Mouse (Mus musculus) midbrain, embryonic 15.5 days (tissue): ENCODE measurements around the gene Gm28230. TPM values are rescaled to one million over a fixed set of nuclear protein-coding genes. Genes with fewer than 3 reads are reported as not detected.

Source experiments
- ATAC-seq: fragments of 200-750 bp; cut with Nextera tagmentation; replicated peaks from 2 replicates; pipeline ENCODE4 v1.8.0; 2017; ENCODE audit warnings: moderate TSS enrichment
- H3K27ac ChIP-seq: fragments of 300-500 bp; sonication (generic); 2 replicates; pipeline ENCODE4 v1.5.1; 2015; ENCODE audit warnings: mild to moderate bottlenecking, inconsistent platforms
- H3K27me3 ChIP-seq: fragments of 300-500 bp; sonication (generic); replicated peaks from 2 replicates; pipeline ENCODE4 v1.6.1; 2015; ENCODE audit warnings: inconsistent platforms
- H3K36me3 ChIP-seq: fragments of 300-500 bp; sonication (generic); replicated peaks from 2 replicates; pipeline ENCODE4 v1.6.1; 2015; ENCODE audit warnings: inconsistent platforms
- H3K4me1 ChIP-seq: fragments of 300-500 bp; sonication (generic); 2 replicates; pipeline ENCODE4 v1.6.1; 2015; ENCODE audit warnings: inconsistent platforms
- H3K4me2 ChIP-seq: fragments of 300-500 bp; sonication (generic); 2 replicates; pipeline ENCODE4 v1.6.1; 2015; ENCODE audit warnings: inconsistent platforms, mild to moderate bottlenecking, moderate library complexity
- H3K4me3 ChIP-seq: fragments of 300-500 bp; sonication (generic); 2 replicates; pipeline ENCODE4 v1.5.1; 2015; ENCODE audit warnings: mild to moderate bottlenecking, inconsistent platforms
- H3K9ac ChIP-seq: fragments of 300-500 bp; sonication (generic); 2 replicates; pipeline ENCODE4 v1.6.1; 2015; ENCODE audit warnings: mild to moderate bottlenecking, inconsistent platforms
- H3K9me3 ChIP-seq: fragments of 300-500 bp; sonication (generic); 2 replicates; pipeline ENCODE4 v1.6.1; 2016; ENCODE audit warnings: inconsistent platforms
- WGBS: fragments of 180-500 bp; shearing (Covaris S2); methylation state at CpG from one replicate; pipeline ENCODE4 v1.1.7; 2015; ENCODE audit warnings: mixed read lengths; 5-methylcytosine and 5-hydroxymethylcytosine counted together
- polyA plus RNA-seq: library from polyadenylated mRNA; unstranded; fragments of >200 nt; fragmentation: Nextera tagmentation; extraction: Ambion mirVana; gene quantifications from 2 replicates; pipeline ENCODE4 v1.2.1, GENCODE M21; 2015

Gm28230 gene
- polyA plus RNA-seq, 1 experiment from 2014 or later = not detected

DNA sequence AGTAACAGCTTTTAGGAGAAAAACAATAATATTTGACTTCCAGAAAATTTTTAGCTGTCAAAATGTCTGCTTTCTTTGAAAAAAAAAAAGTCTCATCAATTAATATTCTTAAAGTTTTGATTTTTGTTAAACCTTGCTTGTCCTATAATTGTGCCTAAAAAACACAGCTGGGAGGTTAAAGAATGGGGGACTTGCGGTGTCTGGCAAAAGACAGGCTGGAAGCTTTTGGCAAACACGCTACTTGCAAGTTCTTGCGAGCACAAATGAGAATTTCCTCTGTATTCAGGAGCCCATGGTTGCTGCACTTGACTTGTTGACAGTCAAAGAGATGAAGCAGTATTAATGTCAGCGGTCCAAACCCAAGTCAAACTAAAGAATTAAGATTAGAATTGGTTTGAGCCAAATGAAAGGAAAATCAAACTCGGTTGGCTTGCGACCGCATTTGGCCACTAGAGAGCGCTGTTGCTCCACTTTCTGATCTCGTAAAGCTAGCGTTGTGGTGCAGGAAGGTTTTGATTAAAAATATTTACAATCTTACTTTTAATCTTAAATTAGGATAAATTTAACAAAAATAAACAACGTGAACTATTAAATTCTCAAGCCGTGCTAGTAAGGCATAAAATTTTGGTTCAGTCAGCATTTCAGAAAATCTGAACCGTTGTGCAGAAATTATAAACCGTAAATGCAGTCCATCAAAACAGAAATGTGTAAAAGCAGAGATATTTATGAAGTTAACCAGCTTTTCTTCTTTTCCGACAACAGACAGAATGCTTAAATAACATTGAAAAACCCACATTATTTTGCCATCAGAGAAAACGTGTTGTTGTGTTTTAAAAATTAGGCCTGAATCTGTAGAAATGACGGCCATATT lies 24.3 kb upstream of the Gm28230 start:
- H3K4me1 ChIP-seq = peaks cover 19% of the 10 kb centered on the region
- no peaks in the 10 kb centered on the region for H3K9me3 ChIP-seq
- no peak for ATAC-seq
- no peaks in the 10 kb centered on the region for H3K36me3 ChIP-seq
- H3K27ac ChIP-seq = no peak overlapping the region
- H3K4me2 ChIP-seq = no peak overlapping the region
- 11% methylated on average over 17 of the region's 17 CpGs for WGBS
- H3K9ac ChIP-seq = no peak overlapping the region
- H3K4me3 ChIP-seq = no peak overlapping the region
- H3K27me3 ChIP-seq = peaks cover 86% of the 10 kb centered on the region

GRCm38 (mm10) chr2:74702820-74703219 lies 23.7 kb upstream of the Gm28230 start:
- Histone ChIP-seq H3K9ac (no peak overlapping the region), H3K27ac (no peak overlapping the region), H3K9me3 (no peaks in the 10 kb centered on the region), H3K4me1 (peaks cover 15% of the 10 kb centered on the region), H3K27me3 (peaks cover 86% of the 10 kb centered on the region), H3K4me2 (no peak overlapping the region), H3K36me3 (no peaks in the 10 kb centered on the region), H3K4me3 (no peak overlapping the region)
- ATAC-seq = no peak
- 16% methylated on average over 6 of the region's 6 CpGs for WGBS

DNA sequence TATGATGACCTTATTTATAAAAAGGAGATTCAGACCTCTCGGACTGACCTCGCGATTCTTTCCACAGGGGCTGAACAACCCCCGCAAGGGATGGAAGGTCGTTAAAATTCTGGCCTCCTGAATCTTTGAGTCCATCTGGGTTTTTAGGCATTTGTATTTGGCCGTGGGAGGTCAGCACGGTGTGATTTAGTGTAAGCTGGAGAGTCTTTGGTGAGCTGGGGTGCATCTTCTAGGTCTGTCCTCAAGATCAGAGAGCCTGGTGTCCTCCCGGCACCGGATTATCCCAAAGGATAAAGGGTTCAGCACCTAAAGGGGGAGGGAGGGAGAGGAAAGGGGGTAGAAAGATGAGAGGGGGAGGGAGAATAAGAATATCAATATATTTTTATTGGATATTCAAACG lies 23.2 kb upstream of the Gm28230 start:
- peaks cover 87% of the 10 kb centered on the region for H3K27me3 ChIP-seq
- H3K9me3 ChIP-seq = no peaks in the 10 kb centered on the region
- ATAC-seq = no peak
- 4% methylated on average over 10 of the region's 10 CpGs for WGBS
- H3K27ac ChIP-seq = no peak overlapping the region
- no peak overlapping the region for H3K4me2 ChIP-seq
- H3K9ac ChIP-seq = no peak overlapping the region
- H3K4me1 ChIP-seq = peaks cover 11% of the 10 kb centered on the region
- no peak overlapping the region for H3K4me3 ChIP-seq
- H3K36me3 ChIP-seq = no peaks in the 10 kb centered on the region

DNA sequence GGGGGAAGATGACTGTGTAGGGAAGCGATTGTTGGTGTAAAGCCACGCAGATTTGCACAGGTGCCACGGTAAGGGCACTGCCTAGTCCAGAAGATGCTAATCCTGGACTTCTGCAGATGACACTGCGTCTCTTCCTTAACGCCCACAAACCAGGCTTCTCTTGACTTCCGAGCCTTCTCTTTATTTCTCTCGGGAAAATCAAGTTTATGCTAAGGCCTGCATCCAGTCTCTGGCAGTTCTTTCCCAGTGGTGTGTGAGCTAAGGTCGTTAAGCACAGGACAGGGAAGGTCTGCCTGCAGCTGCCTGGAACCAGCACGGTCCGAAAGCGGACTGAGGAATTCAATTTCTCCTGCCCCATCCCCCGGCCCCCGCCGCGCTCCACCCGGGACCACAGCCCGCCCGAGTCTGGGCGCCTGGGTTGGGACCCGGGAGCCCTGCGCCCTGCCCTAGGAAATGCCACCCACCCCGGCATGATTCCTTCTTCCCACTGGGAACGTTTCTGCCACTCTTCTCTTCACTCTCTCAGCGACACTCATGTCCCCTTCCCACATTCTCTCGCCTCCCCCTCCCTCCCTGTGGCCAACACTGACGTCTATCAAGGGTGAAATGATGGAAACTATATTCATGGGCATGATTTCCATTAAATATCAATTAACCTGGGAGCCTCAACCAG lies 22.7 kb upstream of the Gm28230 start:
- Histone ChIP-seq H3K4me3 (no peak overlapping the region), H3K36me3 (no peaks in the 10 kb centered on the region), H3K9ac (no peak overlapping the region), H3K4me2 (no peak overlapping the region), H3K4me1 (peaks cover 11% of the 10 kb centered on the region), H3K27ac (no peak overlapping the region), H3K27me3 (peaks cover 88% of the 10 kb centered on the region), H3K9me3 (no peaks in the 10 kb centered on the region)
- WGBS = 2% methylated on average over 26 of the region's 26 CpGs
- no peak for ATAC-seq

- H3K36me3 ChIP-seq = no peaks in the 10 kb centered on the region
- H3K4me2 ChIP-seq = peak within 1 kb of the TSS; percentile 46
- no peaks in the 10 kb centered on the region for H3K9me3 ChIP-seq
- peaks cover 11% of the 10 kb centered on the region for H3K4me1 ChIP-seq
- under 1% methylated on average over 50 of the region's 52 CpGs for WGBS
- peaks cover 88% of the 10 kb centered on the region for H3K27me3 ChIP-seq
- no peak within 1 kb of the TSS for H3K9ac ChIP-seq
- H3K4me3 ChIP-seq = peak within 1 kb of the TSS; percentile 28
- ATAC-seq = no peak
- H3K27ac ChIP-seq = no peak within 1 kb of the TSS
These were observed 22.0 kb upstream of the Gm28230 start, which contains the start of gene Hoxd8 for GRCm38 (mm10) chr2:74704393-74704998. Gene Hoxd8, plus strand, starts transcription at chr2:74704615.

DNA sequence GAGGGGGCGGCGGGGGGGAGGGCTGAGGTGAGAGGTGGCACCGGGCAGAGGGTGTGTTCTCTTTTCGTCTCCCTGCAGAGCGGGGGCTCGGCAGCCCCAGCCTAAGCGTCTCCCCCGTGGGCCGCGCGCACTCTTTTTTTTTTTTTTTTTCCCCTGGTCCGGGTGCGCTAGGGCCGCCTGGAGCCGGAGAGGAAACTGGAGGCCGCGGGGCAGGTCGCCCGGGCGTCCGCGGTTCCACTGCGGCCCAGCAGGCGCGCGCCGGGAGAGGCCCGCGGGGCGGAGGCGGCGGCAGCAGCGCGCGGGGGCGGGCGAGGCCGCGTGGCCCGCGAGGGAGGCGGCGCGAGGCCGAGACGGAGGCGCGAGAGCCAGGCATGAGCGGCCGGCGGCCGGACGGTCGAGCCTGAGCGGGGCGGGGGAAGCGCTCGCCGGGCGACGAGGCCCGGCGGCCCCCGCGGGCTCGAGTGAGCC lies 21.5 kb upstream of the Gm28230 start:
- no peaks in the 10 kb centered on the region for H3K36me3 ChIP-seq
- no peak overlapping the region for H3K27ac ChIP-seq
- H3K9ac ChIP-seq = no peak overlapping the region
- peak overlapping the region; percentile 46 for H3K4me2 ChIP-seq
- no peaks in the 10 kb centered on the region for H3K9me3 ChIP-seq
- no peak for ATAC-seq
- peaks cover 11% of the 10 kb centered on the region for H3K4me1 ChIP-seq
- H3K4me3 ChIP-seq = peak overlapping the region; percentile 28
- WGBS = 0% methylated on average over 28 of the region's 66 CpGs
- peaks cover 88% of the 10 kb centered on the region for H3K27me3 ChIP-seq

DNA sequence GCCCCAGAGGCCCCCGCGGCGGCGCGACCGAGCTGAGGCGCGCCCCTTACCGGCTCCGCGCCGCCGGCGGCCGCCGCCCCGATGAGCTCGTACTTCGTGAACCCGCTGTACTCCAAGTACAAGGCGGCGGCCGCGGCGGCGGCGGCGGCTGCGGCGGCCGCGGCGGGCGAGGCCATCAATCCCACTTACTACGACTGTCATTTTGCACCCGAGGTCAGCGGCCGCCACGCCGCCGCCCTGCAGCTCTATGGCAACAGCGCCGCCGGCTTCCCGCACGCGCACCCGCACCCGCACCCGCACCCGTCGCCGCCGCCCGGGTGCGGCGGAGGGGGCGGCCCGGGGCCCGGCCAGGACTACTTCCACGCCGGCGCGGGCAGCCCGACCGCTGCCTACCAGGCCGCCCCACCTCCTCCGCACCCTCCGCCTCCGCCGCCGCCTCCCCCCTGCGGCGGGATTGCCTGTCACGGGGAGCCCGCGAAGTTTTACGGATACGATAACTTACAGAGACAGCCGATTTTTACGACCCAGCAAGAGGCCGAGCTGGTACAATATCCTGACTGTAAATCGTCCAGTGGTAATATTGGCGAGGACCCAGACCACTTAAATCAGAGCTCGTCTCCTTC lies 20.9 kb upstream of the Gm28230 start:
- H3K27me3 ChIP-seq = peaks cover 88% of the 10 kb centered on the region
- WGBS = under 1% methylated on average over 52 of the region's 85 CpGs
- H3K36me3 ChIP-seq = no peaks in the 10 kb centered on the region
- no peak overlapping the region for H3K27ac ChIP-seq
- no peak for ATAC-seq
- no peaks in the 10 kb centered on the region for H3K9me3 ChIP-seq
- peak overlapping the region; percentile 46 for H3K4me2 ChIP-seq
- H3K9ac ChIP-seq = no peak overlapping the region
- peaks cover 11% of the 10 kb centered on the region for H3K4me1 ChIP-seq
- peak overlapping the region; percentile 28 for H3K4me3 ChIP-seq

GRCm38 (mm10) chr2:74706393-74706960 lies 20.1 kb upstream of the Gm28230 start:
- no peak for ATAC-seq
- H3K9ac ChIP-seq = no peak overlapping the region
- WGBS = 3% methylated on average over 13 of the region's 13 CpGs
- no peaks in the 10 kb centered on the region for H3K36me3 ChIP-seq
- H3K4me3 ChIP-seq = no peak overlapping the region
- peaks cover 86% of the 10 kb centered on the region for H3K27me3 ChIP-seq
- peaks cover 11% of the 10 kb centered on the region for H3K4me1 ChIP-seq
- no peak overlapping the region for H3K27ac ChIP-seq
- H3K9me3 ChIP-seq = no peaks in the 10 kb centered on the region
- no peak overlapping the region for H3K4me2 ChIP-seq

DNA sequence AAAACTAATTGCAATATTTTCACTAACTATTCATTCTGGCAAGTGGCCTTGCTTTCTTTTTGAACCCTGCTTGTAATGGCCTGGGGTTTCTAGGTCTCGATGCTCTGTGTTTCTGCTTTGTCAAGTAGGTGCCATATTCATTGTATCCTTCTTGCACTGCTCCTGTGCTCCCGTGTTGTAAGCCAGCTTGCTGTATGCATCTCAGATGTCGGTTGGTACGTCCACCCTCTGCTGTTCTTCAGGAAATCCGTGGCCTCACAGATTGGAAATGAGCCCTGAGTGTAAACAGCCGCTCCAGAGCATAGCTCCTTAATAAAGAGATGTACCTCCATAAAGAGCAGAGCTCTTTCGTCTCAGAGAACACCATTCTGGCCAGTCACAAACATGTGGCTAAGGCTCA lies 18.9 kb upstream of the Gm28230 start:
- WGBS = 5% methylated on average over 7 of the region's 7 CpGs
- Histone ChIP-seq H3K27me3 (peaks cover 89% of the 10 kb centered on the region), H3K4me2 (no peak overlapping the region), H3K4me1 (peaks cover 17% of the 10 kb centered on the region), H3K9me3 (no peaks in the 10 kb centered on the region), H3K9ac (no peak overlapping the region), H3K4me3 (no peak overlapping the region), H3K36me3 (no peaks in the 10 kb centered on the region), H3K27ac (no peak overlapping the region)
- no peak for ATAC-seq

DNA sequence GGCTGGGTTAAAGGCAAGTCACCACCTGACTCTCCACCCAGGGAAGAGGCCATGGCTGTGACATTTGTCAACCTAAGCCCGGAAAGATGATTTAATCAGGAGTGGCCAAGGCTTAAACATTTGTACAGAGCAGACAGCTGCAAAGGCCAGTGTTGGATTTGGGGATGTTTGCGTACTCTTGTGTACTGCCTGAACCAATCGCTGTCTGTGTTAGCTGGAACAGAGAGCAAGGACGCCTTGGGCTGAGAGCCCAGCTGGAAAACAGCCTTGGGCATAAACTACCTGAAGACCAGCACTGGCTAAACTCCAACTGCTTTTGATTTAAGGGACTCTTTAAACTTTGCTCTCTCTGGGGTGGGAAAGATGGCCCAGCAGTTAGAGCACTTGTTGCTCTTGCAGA lies 17.9 kb upstream of the Gm28230 start:
- Histone ChIP-seq H3K36me3 (no peaks in the 10 kb centered on the region), H3K27me3 (peaks cover 92% of the 10 kb centered on the region), H3K4me2 (no peak overlapping the region), H3K27ac (no peak overlapping the region), H3K9me3 (no peaks in the 10 kb centered on the region), H3K4me3 (no peak overlapping the region), H3K9ac (no peak overlapping the region), H3K4me1 (peaks cover 17% of the 10 kb centered on the region)
- 5% methylated on average over 4 of the region's 4 CpGs for WGBS
- ATAC-seq = no peak

DNA sequence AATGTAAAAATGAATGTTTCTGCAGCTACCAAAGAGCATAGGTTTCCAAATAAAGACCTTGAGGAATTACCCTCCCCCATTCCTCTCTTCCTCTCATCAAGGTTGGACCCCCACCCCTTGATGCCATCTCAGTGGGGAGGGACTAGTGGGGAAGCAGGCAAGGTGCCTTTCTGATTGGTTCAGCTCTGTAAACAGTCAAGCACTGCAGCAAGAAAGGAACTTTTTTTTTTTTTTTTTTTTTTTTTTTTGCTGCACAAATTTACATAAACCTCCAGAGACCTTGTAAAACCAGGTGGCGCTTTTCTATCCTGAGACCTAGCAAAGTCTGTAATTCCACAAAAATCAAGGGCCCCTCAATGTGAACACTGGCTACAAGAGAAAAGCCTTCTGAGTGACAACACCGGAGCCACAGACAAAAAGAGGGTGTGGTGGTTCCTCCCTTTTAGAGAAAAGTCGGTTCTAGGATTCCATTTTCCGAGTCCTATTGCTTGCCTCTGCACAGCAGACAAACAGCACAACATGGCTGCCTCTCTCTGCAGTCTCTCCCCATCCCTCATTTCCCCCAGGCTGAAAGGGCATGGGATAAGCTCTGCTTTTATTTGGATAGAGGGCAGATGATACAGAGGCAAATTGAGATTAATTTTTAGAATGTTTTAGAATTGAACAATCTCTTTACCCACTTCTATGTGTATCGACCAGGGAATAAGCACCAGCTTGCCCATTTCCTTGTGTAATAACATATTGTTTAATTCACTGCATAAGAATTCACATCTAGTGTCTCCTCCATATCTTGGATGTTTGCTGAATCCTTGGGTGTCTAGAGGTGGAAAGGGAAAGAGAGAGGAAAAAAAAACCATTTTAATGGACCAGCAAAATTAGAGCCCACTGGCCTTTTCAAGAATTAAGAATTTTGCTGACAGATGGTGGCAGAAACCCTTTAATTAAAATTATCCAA lies 16.8 kb upstream of the Gm28230 start:
- no peak overlapping the region for H3K4me3 ChIP-seq
- H3K9me3 ChIP-seq = no peaks in the 10 kb centered on the region
- H3K27me3 ChIP-seq = peaks cover 92% of the 10 kb centered on the region
- ATAC-seq = no peak
- no peak overlapping the region for H3K27ac ChIP-seq
- 6% methylated on average over 5 of the region's 5 CpGs for WGBS
- no peak overlapping the region for H3K9ac ChIP-seq
- H3K4me1 ChIP-seq = peaks cover 17% of the 10 kb centered on the region
- no peak overlapping the region for H3K4me2 ChIP-seq
- no peaks in the 10 kb centered on the region for H3K36me3 ChIP-seq
